Mouse (Mus musculus) lung, postnatal 0 days (tissue): Measurements from ENCODE around the gene Phf14.

Experiments used
- CTCF ChIP-seq: IDR thresholded peaks from 2 replicates; pipeline ENCODE4 v1.5.1; 2016; ENCODE audit warnings: antibody characterized with exemption, mild to moderate bottlenecking
- EP300 ChIP-seq: IDR thresholded peaks from 2 replicates; pipeline ENCODE4 v1.6.1; 2016; ENCODE audit warnings: antibody characterized with exemption, mild to moderate bottlenecking, control low read depth

- TF ChIP-seq CTCF (no peak), EP300 (no peak)
Observed at GRCm38 (mm10) chr6:12014733-12015132, 107.1 kb downstream of the Phf14 start.
